Mouse (Mus musculus) liver, embryonic 14.5 days (tissue): Measurements from ENCODE around the gene Igfbpl1. TPM values are rescaled to one million over a fixed set of nuclear protein-coding genes. Genes with fewer than 3 reads are reported as not detected.
A peak's percentile ranks its signal among the peaks of the same experiment; 100 is the strongest.

Experiments used
- ATAC-seq: fragments of 200-750 bp; cut with Nextera tagmentation; 2 replicates; pipeline ENCODE4 v1.8.0; 2017; ENCODE audit warnings: moderate number of reproducible peaks, mild to moderate bottlenecking, moderate library complexity; ENCODE audit not compliant: insufficient read depth
- DNase-seq, 3 experiments: peaks; one replicate each; pipeline ENCODE4 v3.0.0-alpha.2; 2012 to 2013; ENCODE audit warnings: low read depth in 3 of 3, low spot score in 3 of 3
- H3K27ac ChIP-seq: fragments of 300-500 bp; sonication (generic); 2 replicates; pipeline ENCODE4 v1.5.1; 2014; ENCODE audit warnings: moderate library complexity, mild to moderate bottlenecking, control low read depth, inconsistent platforms
- H3K27me3 ChIP-seq: fragments of 300-500 bp; sonication (generic); 2 replicates; pipeline ENCODE4 v1.6.1; 2014; ENCODE audit warnings: mild to moderate bottlenecking, low read length, moderate library complexity; ENCODE audit not compliant: control insufficient read depth, insufficient read depth
- H3K36me3 ChIP-seq: fragments of 300-500 bp; sonication (generic); replicated peaks from 2 replicates; pipeline ENCODE4 v1.6.1; 2014; ENCODE audit warnings: low read depth; ENCODE audit not compliant: control insufficient read depth, insufficient read depth
- H3K4me1 ChIP-seq, 2 experiments: fragments of 200-500 bp in 1 of 2; fragments of 300-500 bp in 1 of 2; sonication (generic) in 1 of 2; replicated peaks; 2 replicates each; pipeline ENCODE4 v1.6.1; 2012 to 2014; ENCODE audit warnings: antibody characterized with exemption in 1 of 2, inconsistent platforms in 1 of 2, low read length in 1 of 2; ENCODE audit not compliant: control insufficient read depth in 2 of 2, insufficient read depth in 2 of 2
- H3K4me2 ChIP-seq: fragments of 300-500 bp; sonication (generic); 2 replicates; pipeline ENCODE4 v1.6.1; 2014; ENCODE audit warnings: low read depth, mild to moderate bottlenecking, control low read depth, moderate library complexity
- H3K4me3 ChIP-seq, 2 experiments: fragments of 200-500 bp in 1 of 2; fragments of 300-500 bp in 1 of 2; sonication (generic) in 1 of 2; 2 replicates each; pipeline ENCODE4 v1.5.1; 2012 to 2014; ENCODE audit warnings: low read depth in 2 of 2, low read length in 2 of 2, mild to moderate bottlenecking in 2 of 2, control low read depth in 1 of 2, inconsistent platforms in 1 of 2, moderate library complexity in 1 of 2; ENCODE audit not compliant: insufficient read depth in 1 of 2
- H3K9ac ChIP-seq: fragments of 300-500 bp; sonication (generic); replicated peaks from 2 replicates; pipeline ENCODE4 v1.6.1; 2014; ENCODE audit warnings: mild to moderate bottlenecking, control low read depth, moderate library complexity
- H3K9me3 ChIP-seq: fragments of 300-500 bp; sonication (generic); 2 replicates; pipeline ENCODE4 v1.6.1; 2016; ENCODE audit warnings: low read length, mixed read lengths; ENCODE audit not compliant: control insufficient read depth
- CTCF ChIP-seq: IDR thresholded peaks from 2 replicates; pipeline ENCODE4 v1.5.1; 2016; ENCODE audit warnings: antibody characterized with exemption, low read depth, control low read depth
- EP300 ChIP-seq: IDR thresholded peaks from 2 replicates; pipeline ENCODE4 v1.6.1; 2016; ENCODE audit warnings: antibody characterized with exemption, low read depth
- WGBS: fragments of 180-500 bp; shearing (Covaris S2); extraction: QIAGEN DNeasy Blood & Tissue Kit; methylation state at CpG from one replicate; pipeline ENCODE4 v1.1.7; 2014; ENCODE audit not compliant: insufficient replicate concordance; 5-methylcytosine and 5-hydroxymethylcytosine counted together
- polyA plus RNA-seq, 2 experiments: library from polyadenylated mRNA; depleted of rRNA in 1 of 2; stranded (reverse) in 1 of 2; unstranded in 1 of 2; fragments of >200 nt; fragmentation: Nextera tagmentation in 1 of 2; extraction: Ambion mirVana in 1 of 2; gene quantifications; 2 replicates each; pipeline versions ENCODE4 v1.2.1 to v1.2.3; 2012 to 2014

The Igfbpl1 gene
- polyA plus RNA-seq, 2 experiments, result 0.03 TPM; not detected in 1

DNA sequence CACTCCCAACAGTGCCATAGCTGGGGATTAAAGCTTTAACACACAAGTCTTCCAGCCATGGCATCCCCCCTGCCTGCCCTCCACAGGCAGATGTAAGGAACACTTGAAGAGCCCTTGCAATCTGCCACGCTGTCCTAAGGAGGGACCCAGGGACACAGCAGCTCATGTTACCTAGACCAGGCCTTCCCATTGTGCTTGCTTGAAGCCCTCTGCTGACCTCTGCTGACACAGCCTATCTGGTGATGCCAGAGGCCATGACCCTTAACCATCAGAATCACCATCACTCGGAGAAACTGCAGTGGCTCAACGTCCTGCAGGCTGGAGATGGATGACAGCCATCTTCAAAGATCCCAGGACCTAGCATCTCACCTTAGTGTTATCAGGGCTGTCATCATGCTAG is 4.7 kb downstream of the Igfbpl1 start:
- Histone ChIP-seq H3K9ac (no peak overlapping the region), H3K27ac (no peak overlapping the region), H3K36me3 (no peaks in the 10 kb centered on the region), H3K9me3 (no peaks in the 10 kb centered on the region), H3K4me1 (no peaks in the 10 kb centered on the region), H3K27me3 (peaks cover 25% of the 10 kb centered on the region), H3K4me2 (no peak overlapping the region), H3K4me3 (no peak overlapping the region)
- DNase-seq, result no peak
- 34% methylated on average over 3 of the region's 3 CpGs for WGBS
- no peak for ATAC-seq
- no peak for TF ChIP-seq EP300
- no peak for TF ChIP-seq CTCF

DNA sequence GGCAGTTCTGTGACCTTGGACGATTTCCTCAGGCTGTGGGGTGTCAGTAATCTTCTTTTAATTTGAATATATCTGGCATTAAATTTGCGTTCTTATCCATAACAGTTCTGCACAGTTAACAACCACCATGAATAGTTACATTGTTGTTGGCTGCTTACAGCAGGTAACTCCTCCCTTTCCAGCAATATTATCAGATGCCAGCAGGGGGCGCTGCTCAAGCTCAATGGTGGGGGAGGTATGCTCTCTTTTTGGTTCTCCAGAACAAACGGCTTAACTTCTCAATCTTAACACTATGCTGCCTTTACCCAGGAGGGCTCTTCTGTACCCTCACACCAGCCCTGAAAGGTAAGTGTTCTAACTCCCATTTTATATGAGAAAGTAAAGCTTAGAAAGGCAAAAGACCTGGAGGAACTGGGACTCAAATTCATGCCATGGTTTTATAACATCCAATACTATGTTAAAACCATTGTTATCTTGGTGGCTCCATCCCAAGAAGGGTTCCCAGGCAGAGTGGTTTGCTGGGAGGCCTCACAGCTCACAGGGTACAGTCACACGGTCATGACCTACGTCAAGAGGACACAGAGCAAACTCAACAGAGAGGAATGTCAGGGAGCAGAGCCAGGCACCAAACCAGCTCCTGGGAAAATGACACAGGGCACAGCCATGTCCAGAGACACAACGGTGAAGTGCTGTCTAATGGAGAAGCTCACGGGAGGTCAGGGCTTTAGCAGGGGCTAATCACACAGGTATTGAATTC is 6.5 kb downstream of the Igfbpl1 start:
- peaks cover 10% of the 10 kb centered on the region for H3K27me3 ChIP-seq
- H3K4me1 ChIP-seq, result no peaks in the 10 kb centered on the region
- H3K9ac ChIP-seq, result no peak overlapping the region
- WGBS, result 31% methylated on average over 8 of the region's 8 CpGs
- TF ChIP-seq CTCF, result peak; percentile 79
- TF ChIP-seq EP300, result no peak
- no peaks in the 10 kb centered on the region for H3K36me3 ChIP-seq
- no peaks in the 10 kb centered on the region for H3K9me3 ChIP-seq
- ATAC-seq (no peak), DNase-seq (no peak)
- no peak overlapping the region for H3K4me3 ChIP-seq
- H3K4me2 ChIP-seq, result no peak overlapping the region; the same call in 1 of the 2 replicates
- H3K27ac ChIP-seq, result no peak overlapping the region

DNA sequence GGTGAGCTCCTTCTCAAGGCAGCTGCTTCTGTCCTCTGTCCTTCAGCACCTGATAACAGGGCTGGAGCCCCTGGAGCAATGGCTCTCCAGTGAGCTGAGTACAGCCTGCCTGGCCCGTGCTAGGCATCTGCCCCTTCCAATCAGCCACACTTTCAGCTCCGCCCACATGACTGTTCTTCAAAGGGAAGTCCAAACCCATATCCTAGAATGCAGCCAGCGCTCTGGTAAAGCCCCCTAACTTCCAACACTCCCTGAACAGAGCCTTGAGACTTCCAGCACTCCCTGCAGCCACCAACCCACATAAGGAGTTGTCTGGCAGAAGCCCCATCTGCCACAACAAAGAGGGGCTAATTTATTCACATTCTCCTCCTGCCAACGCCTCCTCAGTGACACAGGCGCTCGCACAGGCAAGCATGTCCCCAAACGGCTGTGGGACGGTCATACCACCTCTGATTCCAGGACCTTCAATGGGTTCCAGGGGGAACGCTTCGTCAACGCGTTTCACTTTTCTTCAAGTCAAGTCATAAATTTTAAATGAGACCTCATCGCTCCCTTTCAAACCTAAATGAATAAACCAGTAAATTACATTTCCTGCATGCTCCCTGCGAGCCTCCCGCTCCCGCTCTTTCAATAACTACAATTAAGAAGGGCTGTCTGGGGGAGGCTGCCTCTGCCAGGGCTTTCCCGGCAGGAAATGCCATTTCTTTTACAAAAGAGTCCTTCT is 7.4 kb downstream of the Igfbpl1 start:
- Histone ChIP-seq H3K36me3 (no peaks in the 10 kb centered on the region), H3K4me1 (no peaks in the 10 kb centered on the region), H3K4me2 (peak overlapping the region; percentile 41), H3K27ac (no peak overlapping the region), H3K9me3 (no peaks in the 10 kb centered on the region), H3K9ac (no peak overlapping the region), H3K27me3 (peaks cover 4% of the 10 kb centered on the region; the same call in 1 of the 2 replicates), H3K4me3 (no peak overlapping the region; a peak in 1 of 4 replicates)
- DNase-seq (no peak), ATAC-seq (no peak)
- 2% methylated on average over 17 of the region's 17 CpGs for WGBS
- TF ChIP-seq CTCF (no peak), EP300 (no peak)

DNA sequence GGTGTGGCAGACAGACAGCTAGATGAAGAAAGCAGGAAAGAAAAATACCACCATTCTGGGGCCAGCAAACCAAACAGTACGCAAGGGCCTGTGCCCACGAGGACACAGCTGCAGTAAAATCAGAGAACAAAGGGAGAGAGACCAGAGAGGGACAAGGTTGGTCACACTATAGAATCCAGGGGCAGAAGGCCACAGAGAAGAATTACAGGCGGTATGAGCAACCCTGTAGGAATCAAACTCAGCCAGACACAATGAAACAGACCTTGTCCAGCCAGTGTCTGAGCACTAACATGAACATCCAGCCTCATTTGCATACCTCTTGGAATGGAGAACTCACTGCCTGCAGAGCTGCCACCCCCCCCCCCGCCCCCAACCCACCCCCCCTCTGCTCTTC is 7.9 kb downstream of the Igfbpl1 start:
- TF ChIP-seq CTCF, result no peak
- TF ChIP-seq EP300, result no peak
- H3K9me3 ChIP-seq, result no peaks in the 10 kb centered on the region
- no peak overlapping the region for H3K4me2 ChIP-seq
- no peak overlapping the region for H3K9ac ChIP-seq
- 26% methylated on average over 4 of the region's 4 CpGs for WGBS
- H3K4me1 ChIP-seq, result no peaks in the 10 kb centered on the region
- peaks cover 3% of the 10 kb centered on the region; the same call in 1 of the 2 replicates for H3K27me3 ChIP-seq
- ATAC-seq (no peak), DNase-seq (no peak)
- H3K36me3 ChIP-seq, result no peaks in the 10 kb centered on the region
- H3K4me3 ChIP-seq, result no peak overlapping the region
- H3K27ac ChIP-seq, result no peak overlapping the region

DNA sequence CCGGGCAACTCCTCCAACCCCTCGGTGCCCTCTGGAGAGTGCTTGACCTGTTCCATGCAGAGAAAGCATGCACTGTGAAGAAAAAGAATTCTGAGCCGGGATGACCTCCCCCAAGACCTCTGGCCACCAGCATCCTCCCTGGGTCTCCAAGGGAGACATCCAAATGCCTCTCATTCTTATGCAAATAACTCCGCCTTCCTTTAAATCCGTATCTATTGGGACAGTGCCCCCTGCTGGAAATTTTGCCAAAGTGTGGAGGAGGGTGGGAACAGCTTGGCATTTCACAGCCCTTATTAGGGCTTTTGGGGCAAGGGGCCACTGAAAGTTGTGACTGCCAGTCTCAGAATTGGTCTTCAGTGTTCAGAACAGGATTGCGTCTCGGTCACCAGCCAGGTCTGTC is 11.2 kb downstream of the Igfbpl1 start:
- Histone ChIP-seq H3K27ac (no peak overlapping the region), H3K4me3 (no peak overlapping the region), H3K4me1 (no peaks in the 10 kb centered on the region), H3K27me3 (no peaks in the 10 kb centered on the region), H3K4me2 (no peak overlapping the region), H3K9me3 (no peaks in the 10 kb centered on the region), H3K36me3 (no peaks in the 10 kb centered on the region), H3K9ac (no peak overlapping the region)
- ATAC-seq, result no peak
- TF ChIP-seq CTCF (peak; percentile 54), EP300 (no peak)
- DNase-seq, result no peak
- 37% methylated on average over 7 of the region's 7 CpGs for WGBS
